Mouse (Mus musculus) brain, embryonic 14.5 days (tissue): ENCODE measurements around the gene Fam102b.

Experiments used
- CTCF ChIP-seq: fragments of 200-500 bp; IDR thresholded peaks from 2 replicates; pipeline ENCODE4 v1.5.1; 2012; ENCODE audit warnings: inconsistent platforms, mild to moderate bottlenecking, moderate library complexity, borderline replicate concordance; ENCODE audit not compliant: insufficient read depth, insufficient read length; ENCODE audit errors: extremely low read depth
- POLR2A ChIP-seq: fragments of 200-500 bp; IDR thresholded peaks from 2 replicates; pipeline ENCODE4 v1.6.1; 2012; ENCODE audit warnings: mild to moderate bottlenecking, inconsistent platforms, borderline replicate concordance; ENCODE audit not compliant: poor library complexity, insufficient read depth, insufficient read length, severe bottlenecking; ENCODE audit errors: extremely low read depth

DNA sequence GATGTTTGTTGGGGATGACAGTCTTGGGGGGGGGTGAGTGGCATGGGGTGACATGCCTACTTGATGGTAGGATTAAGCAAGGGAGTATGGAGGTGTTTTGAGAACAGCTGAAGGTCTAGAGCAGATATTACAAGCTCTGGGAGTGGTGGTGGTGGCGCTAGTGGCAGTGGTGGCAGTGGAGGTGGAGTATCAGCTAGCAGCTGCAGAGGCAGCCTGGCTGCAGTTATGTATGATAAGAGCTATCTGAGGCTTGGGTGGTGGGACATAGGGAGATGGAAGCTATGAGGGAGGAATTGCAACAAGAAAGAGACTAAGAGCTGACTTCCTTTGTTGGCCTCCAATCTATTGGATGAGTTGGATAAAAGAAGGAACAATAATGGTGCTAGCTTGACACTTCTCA lies 105.6 kb downstream of the Fam102b start:
- no peak for TF ChIP-seq CTCF
- TF ChIP-seq POLR2A: no peak
